Mouse (Mus musculus): ENCODE data around the gene Qars.

Qars gene

GRCm38 (mm10) chr9:108530954-108531353 is 23.4 kb downstream of the Qars start:
- no peak for DNase-seq (ENCODE audit: low read depth, low spot score)

- DNase-seq (ENCODE audit: low read depth, low spot score) = no peak
Observed at GRCm38 (mm10) chr9:108531496-108531895, 24.0 kb downstream of the Qars start.

- peak; percentile 61 for DNase-seq (ENCODE audit: low read depth, low spot score)
Observed at GRCm38 (mm10) chr9:108540846-108541245, 33.3 kb downstream of the Qars start.

- DNase-seq (ENCODE audit: low read depth, low spot score) = no peak
Observed at GRCm38 (mm10) chr9:108545986-108546385, 38.5 kb downstream of the Qars start.

GRCm38 (mm10) chr9:108546875-108547274 is 39.4 kb downstream of the Qars start:
- no peak for DNase-seq (ENCODE audit: low read depth, low spot score)

- no peak for DNase-seq (ENCODE audit: low read depth, low spot score)
Observed at GRCm38 (mm10) chr9:108559169-108559568, 51.7 kb downstream of the Qars start.

- peak; percentile 99 for DNase-seq (ENCODE audit: low read depth, low spot score)
Observed at GRCm38 (mm10) chr9:108560227-108560841, 52.8 kb downstream of the Qars start, which contains the start of gene Impdh2. Gene Impdh2 (plus strand): TSS chr9:108560286.

- no peak for DNase-seq (ENCODE audit: low read depth, low spot score)
Observed at GRCm38 (mm10) chr9:108563671-108564070, 56.2 kb downstream of the Qars start.

- no peak for DNase-seq (ENCODE audit: low read depth, low spot score)
Observed at GRCm38 (mm10) chr9:108564131-108564530, 56.6 kb downstream of the Qars start.
